Mouse (Mus musculus): ENCODE data around the gene Olfr668.
"Not testable (repeated sequence)": the region's sequence is repeated elsewhere in the genome, so short reads cannot be mapped to it uniquely, and the experiment has no call there.

Gene Olfr668

GRCm38 (mm10) chr7:104927957-104928356, at the start of gene Olfr668:
TSS of gene Olfr668 (minus strand) at chr7:104928057.
- no peak for DNase-seq (ENCODE audit: low spot score)

GRCm38 (mm10) chr7:104972507-104972906, 44.6 kb upstream of the Olfr668 start:
- DNase-seq (ENCODE audit: low spot score), result not testable (repeated sequence)

GRCm38 (mm10) chr7:104962520-104962919, 34.7 kb upstream of the Olfr668 start, which contains the start of gene Olfr670:
TSS of gene Olfr670 (minus strand) at chr7:104962620.
- no peak for DNase-seq (ENCODE audit: low spot score)

GRCm38 (mm10) chr7:104950234-104950633, 22.4 kb upstream of the Olfr668 start:
- DNase-seq (ENCODE audit: low spot score), result not testable (repeated sequence)

- no peak for DNase-seq (ENCODE audit: low spot score)
Observed at GRCm38 (mm10) chr7:104933940-104934339, 6.1 kb upstream of the Olfr668 start, which contains the start of gene Olfr669. TSS of gene Olfr669 (plus strand) at chr7:104934240.

GRCm38 (mm10) chr7:104921382-104921781, 6.5 kb downstream of the Olfr668 start, which contains the start of gene Olfr667:
TSS of gene Olfr667 (minus strand) at chr7:104921482.
- no peak for DNase-seq (ENCODE audit: low spot score)

GRCm38 (mm10) chr7:104895852-104896251, 32.0 kb downstream of the Olfr668 start, which contains the start of gene Olfr666:
TSS of gene Olfr666 (minus strand) at chr7:104895952.
- no peak for DNase-seq (ENCODE audit: low spot score)

GRCm38 (mm10) chr7:104877731-104878130, 50.1 kb downstream of the Olfr668 start, which contains the start of gene Olfr665:
TSS of gene Olfr665 (plus strand) at chr7:104878031.
- no peak for DNase-seq (ENCODE audit: low spot score)

All from embryo, embryonic 10.5 days (tissue).